Mouse (Mus musculus) MN1 (cell line): Measurements from ENCODE around the gene Esd.

ENCODE experiments used
- DNase-seq: peaks from one replicate; pipeline ENCODE4 v3.0.0-alpha.2; 2016; ENCODE audit warnings: low spot score

Esd gene

DNA sequence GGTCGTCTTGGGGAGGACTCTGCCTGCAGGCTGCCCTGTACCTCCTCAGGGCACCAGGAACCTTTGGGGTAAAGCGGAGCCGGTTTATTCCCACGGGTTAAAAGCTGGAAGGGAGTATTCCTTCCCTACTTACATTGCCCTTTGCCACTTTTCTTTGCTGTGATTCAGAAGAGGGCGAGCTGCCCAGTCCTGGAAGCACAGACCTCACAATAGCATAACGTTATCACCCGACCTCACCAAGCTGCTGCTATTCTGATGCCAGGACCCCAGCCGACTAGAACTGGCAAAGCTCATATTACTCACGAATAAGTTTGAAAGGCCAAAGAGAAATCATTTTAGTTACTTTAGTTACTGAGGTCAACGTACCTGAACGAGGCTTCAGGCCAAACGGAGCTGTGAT, 62.8 kb downstream of the Esd start:
- DNase-seq = no peak

DNA sequence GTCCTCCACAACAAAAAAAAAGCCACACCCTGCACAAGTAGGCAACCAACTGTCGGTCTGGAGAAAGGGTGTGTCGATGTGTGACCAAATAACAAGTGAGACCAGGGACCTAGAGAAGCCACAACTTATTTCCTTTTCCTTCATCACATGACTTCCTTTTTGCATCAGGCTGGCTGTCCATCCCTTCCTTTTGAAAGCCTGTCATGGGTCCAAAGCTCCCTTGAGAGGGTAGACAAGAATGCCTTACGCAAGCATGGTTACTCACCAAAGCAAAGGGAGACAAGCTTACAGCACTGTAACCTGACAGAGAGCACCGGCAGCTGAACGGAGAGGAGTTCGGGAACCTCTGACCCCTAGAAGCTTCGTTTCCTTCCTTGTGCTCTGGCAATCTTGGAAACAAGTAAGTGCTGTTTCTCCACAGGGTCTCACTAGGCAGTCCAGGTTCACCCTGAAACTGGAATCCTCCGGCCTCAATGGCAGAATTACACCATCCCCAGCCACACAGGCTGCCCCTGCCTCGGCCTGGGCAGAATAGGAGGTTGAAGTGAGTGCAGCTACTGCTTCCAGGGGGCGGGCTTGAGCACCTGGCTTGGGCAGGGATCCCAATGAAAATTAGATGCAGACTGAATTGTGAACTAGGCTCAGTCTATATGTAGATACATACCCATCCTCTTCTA, 65.4 kb downstream of the Esd start:
- DNase-seq = no peak

DNA sequence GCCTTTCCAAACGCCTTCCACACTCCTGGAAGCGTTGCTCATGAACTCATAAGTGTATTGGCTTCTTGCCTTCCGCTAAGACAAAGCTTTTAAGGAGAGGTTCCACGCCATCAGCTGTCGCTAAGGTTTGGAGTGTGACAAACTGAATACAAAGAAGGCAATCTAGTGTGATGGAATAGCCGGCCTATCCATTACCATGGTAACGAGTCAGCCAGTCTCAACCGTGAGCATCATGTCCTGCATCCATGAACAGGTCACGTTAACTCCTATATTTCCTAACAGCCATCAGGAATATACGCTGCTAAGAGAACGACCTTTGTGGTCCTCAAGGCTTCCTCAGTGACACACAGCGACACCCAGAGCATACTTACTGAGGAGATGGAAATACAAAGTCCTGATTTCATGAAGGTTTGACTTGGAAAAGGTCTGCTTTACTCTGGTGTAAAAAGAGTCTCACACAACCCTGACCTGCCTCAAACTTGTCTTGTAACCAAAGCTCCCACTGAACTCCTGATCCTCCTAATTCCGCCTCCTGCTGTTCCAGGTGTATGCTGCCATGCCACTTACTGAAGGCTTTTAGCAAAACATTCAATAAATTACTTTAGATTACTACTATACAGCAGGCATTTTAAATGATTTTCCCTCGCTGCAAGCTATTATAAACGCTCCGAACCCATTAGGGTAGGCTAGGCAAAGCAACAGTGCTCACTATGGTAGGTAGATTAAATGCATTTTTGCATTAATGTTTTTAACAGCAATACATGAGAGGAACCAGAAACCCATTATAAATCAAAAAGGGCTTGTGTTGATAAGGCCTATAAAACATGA, 66.2 kb downstream of the Esd start:
- no peak for DNase-seq
